Mouse (Mus musculus) heart, postnatal 0 days (tissue): ENCODE results near the gene T2.

Source experiments
- CTCF ChIP-seq: IDR thresholded peaks from 2 replicates; pipeline ENCODE4 v1.5.1; 2016; ENCODE audit warnings: antibody characterized with exemption, control low read depth, low read depth
- EP300 ChIP-seq: IDR thresholded peaks from 2 replicates; pipeline ENCODE4 v1.6.1; 2016; ENCODE audit warnings: antibody characterized with exemption, low read depth

DNA sequence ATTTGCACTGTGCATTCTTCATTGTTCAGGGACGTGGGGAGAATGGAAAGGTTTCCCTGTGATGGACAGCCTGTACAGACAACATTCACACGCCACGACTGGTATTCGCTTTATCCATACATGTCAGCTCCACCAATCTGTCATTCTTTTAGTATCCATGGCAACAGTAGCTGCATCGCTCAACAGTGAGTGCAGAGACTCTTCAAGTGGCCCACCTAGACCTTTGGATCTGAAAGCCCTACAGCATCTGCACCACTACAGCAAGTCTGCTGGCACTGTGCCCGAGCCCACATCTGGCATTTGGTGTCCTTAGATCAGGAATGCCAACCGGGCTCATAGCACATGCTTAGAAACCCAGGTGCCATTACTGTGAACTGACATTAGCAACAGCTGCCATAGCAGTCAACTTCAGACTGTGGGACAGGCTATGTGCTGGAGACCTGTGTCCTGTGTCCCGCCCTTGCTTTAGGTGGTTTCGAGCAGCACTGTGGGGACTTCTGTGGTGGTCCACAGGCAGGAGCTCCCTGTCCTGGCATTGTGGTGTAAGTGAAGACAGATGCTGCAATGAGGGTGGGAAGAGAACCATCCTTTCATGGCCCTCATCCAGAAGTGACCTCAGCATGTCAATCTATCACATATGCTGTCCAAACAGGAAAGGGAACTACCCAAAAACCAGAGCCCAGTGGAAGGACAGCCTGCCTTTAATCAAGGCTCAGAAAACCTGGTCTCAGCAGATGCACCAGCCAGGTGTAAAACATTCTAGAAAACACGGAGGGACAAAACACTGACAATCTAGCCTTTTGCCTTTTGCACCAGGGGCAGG is 5.7 kb downstream of the T2 start:
- no peak for TF ChIP-seq CTCF
- TF ChIP-seq EP300 = no peak
